Mouse (Mus musculus) CH12.LX (cell line): ENCODE results near the gene Npm1.

Source experiments
- CHD2 ChIP-seq: IDR thresholded peaks from 2 replicates; pipeline ENCODE4 v1.6.1; 2011; ENCODE audit warnings: low read length, improper control_type of control experiment
- CTCF ChIP-seq, 2 experiments: IDR thresholded peaks in 1 of 2; conservative IDR thresholded peaks in 1 of 2; 2 replicates each; pipeline ENCODE4 v1.5.1; 2011 to 2012; ENCODE audit warnings: low read depth in 2 of 2, low read length in 2 of 2, improper control_type of control experiment in 1 of 2, inconsistent platforms in 1 of 2, mild to moderate bottlenecking in 1 of 2, moderate library complexity in 1 of 2
- EP300 ChIP-seq: IDR thresholded peaks from 2 replicates; pipeline ENCODE4 v1.6.1; 2011; ENCODE audit warnings: low read length, improper control_type of control experiment
- HCFC1 ChIP-seq: IDR thresholded peaks from 2 replicates; pipeline ENCODE4 v1.6.1; 2012; ENCODE audit warnings: low read depth, mild to moderate bottlenecking, inconsistent platforms, low read length, improper control_type of control experiment
- KAT2A ChIP-seq: IDR thresholded peaks from 2 replicates; pipeline ENCODE4 v1.6.1; 2012; ENCODE audit warnings: low read length, improper control_type of control experiment, inconsistent platforms; ENCODE audit not compliant: insufficient replicate concordance
- MAX ChIP-seq: IDR thresholded peaks from 2 replicates; pipeline ENCODE4 v1.6.1; 2011; ENCODE audit warnings: low read length, improper control_type of control experiment
- MAZ ChIP-seq: IDR thresholded peaks from 2 replicates; pipeline ENCODE4 v1.6.1; 2012; ENCODE audit warnings: low read depth, mild to moderate bottlenecking, inconsistent platforms, low read length, improper control_type of control experiment, moderate library complexity
- MYC ChIP-seq: IDR thresholded peaks from 2 replicates; pipeline ENCODE4 v1.6.1; 2011; ENCODE audit warnings: low read depth, mild to moderate bottlenecking, improper control_type of control experiment, low read length
- NELFE ChIP-seq: IDR thresholded peaks from 2 replicates; pipeline ENCODE4 v1.6.1; 2011; ENCODE audit warnings: low read depth, low read length, improper control_type of control experiment
- POLR2A ChIP-seq: IDR thresholded peaks from 2 replicates; pipeline ENCODE4 v1.6.1; 2011; ENCODE audit warnings: low read depth, mild to moderate bottlenecking, improper control_type of control experiment, low read length
- UBTF ChIP-seq: IDR thresholded peaks from 2 replicates; pipeline ENCODE4 v1.6.1; 2012; ENCODE audit warnings: low read depth, mild to moderate bottlenecking, inconsistent platforms, low read length, improper control_type of control experiment, moderate library complexity
- ZNF384 ChIP-seq: IDR thresholded peaks from 2 replicates; pipeline ENCODE4 v1.6.1; 2012; ENCODE audit warnings: low read depth, low read length, improper control_type of control experiment, inconsistent platforms

DNA sequence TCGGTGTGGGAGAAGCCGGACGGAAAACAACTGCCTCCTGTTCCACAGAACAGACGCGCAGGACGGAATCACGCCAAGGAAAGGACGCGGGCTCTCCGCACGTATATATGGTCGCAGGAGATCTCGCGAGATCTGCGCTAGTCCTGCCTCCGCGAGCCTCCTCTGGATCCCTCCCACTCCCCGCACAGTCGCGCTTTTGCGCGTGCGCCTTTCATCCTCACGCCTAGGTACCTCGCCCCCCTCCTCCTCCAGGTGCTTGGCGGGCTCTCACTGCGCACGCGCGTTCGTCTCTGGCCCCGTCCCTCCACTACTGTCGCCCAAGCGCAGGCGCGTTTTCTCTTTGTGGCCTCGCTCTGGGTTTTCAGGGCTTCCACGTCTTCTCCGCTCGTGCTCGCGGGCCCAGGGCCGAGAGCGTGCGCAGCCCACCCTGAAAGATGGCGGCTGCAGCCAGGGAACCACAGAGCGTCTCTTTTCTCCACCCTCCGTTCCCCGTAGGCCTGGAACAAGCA lies at the start of gene Npm1:
- TF ChIP-seq EP300 (no peak), NELFE (peak; percentile 100), HCFC1 (peak; percentile 73), MAX (0 out of 2 replicates have a peak, but pooled peaks have one; percentile 51), UBTF (0 out of 2 replicates have a peak, but pooled peaks have one; percentile 72), KAT2A (peak; percentile 74; the same call in 1 of the 2 replicates), ZNF384 (no peak), CTCF (conservative IDR thresholded peaks at IDR 0.05 in 1 of 2, IDR thresholded peaks at IDR 0.05 in 1 of 2; ENCODE audit: low read depth in 2 of 2, low read length in 2 of 2) (no peak), POLR2A (peak; percentile 99), CHD2 (peak; percentile 99), MYC (peak; percentile 75; the same call in 1 of the 2 replicates), MAZ (peak; percentile 84)
